In the genomic region with DNA sequence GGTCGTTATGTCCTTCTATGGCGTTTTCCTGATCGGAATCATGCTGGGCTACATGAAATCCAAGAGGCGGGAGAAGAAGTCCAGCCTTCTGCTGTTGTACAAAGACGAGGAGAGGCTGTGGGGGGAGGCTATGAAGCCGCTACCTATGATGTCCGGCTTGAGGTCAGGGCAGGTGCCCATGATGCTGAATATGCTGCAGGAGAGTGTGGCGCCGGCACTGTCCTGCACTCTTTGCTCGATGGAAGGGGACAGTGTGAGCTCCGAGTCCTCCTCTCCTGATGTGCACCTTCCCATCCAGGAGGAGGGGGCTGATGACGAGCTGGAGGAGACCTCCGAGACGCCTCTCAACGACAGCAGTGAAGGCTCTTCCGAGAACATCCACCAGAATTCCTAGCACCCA, we compare ENCODE assay signal across 15 mouse cellular contexts. TPM values are rescaled to one million over a fixed set of nuclear protein-coding genes. Genes with fewer than 3 reads are reported as not detected.
DNase-seq lines count a peak whose midpoint lies in the region; ATAC-seq and TF ChIP-seq lines count a peak whose summit lies in the region.
"Had no signal": no experiment of that assay in that cellular context is flagged by ENCODE, and none has a peak within 500 bp of the region (broad histone marks: within the 10 kb centered on the region; RNA-seq: fewer than 3 reads in every experiment).

No protein-coding gene starts in this region.

- no peaks in the 10 kb centered on the region; the same call in 1 of the 2 replicates for H3K4me1 ChIP-seq in heart, embryonic 10.5 days
- peaks cover 64% of the 10 kb centered on the region for H3K4me1 ChIP-seq in limb, embryonic 12.5 days (replicated peaks)
- H3K4me1 ChIP-seq in limb, embryonic 10.5 days = peaks cover 67% of the 10 kb centered on the region
- peaks cover 44% of the 10 kb centered on the region for H3K4me1 ChIP-seq in embryonic facial prominence, embryonic 14.5 days (ENCODE audit: control insufficient read depth, insufficient read depth, low read length)
- H3K4me1 ChIP-seq in limb, embryonic 14.5 days (ENCODE audit: control insufficient read depth, insufficient read depth, low read length) = peaks cover 67% of the 10 kb centered on the region
- H3K4me1 ChIP-seq in forebrain, postnatal 0 days (ENCODE audit: insufficient read depth) = peaks cover 5% of the 10 kb centered on the region; the same call in 1 of the 2 replicates

- H3K36me3 ChIP-seq in heart, embryonic 10.5 days = no peaks in the 10 kb centered on the region
- H3K36me3 ChIP-seq in limb, embryonic 12.5 days = no peaks in the 10 kb centered on the region
- H3K36me3 ChIP-seq in limb, embryonic 10.5 days = no peaks in the 10 kb centered on the region
- no peaks in the 10 kb centered on the region for H3K36me3 ChIP-seq in embryonic facial prominence, embryonic 14.5 days (ENCODE audit: control insufficient read depth, insufficient read depth, low read length)
- no peaks in the 10 kb centered on the region for H3K36me3 ChIP-seq in limb, embryonic 14.5 days (ENCODE audit: control insufficient read depth, insufficient read depth, low read length)
- H3K36me3 ChIP-seq in forebrain, postnatal 0 days (ENCODE audit: insufficient read depth) = no peaks in the 10 kb centered on the region

- H3K9me3 ChIP-seq in heart, embryonic 10.5 days = no peaks in the 10 kb centered on the region
- H3K9me3 ChIP-seq in limb, embryonic 12.5 days = no peaks in the 10 kb centered on the region
- H3K9me3 ChIP-seq in limb, embryonic 10.5 days (replicated peaks) = no peaks in the 10 kb centered on the region
- H3K9me3 ChIP-seq in embryonic facial prominence, embryonic 14.5 days (ENCODE audit: control insufficient read depth, low read length) = no peaks in the 10 kb centered on the region
- no peaks in the 10 kb centered on the region for H3K9me3 ChIP-seq in limb, embryonic 14.5 days (ENCODE audit: control insufficient read depth, low read length)
- H3K9me3 ChIP-seq in forebrain, postnatal 0 days (ENCODE audit: low read length) = no peaks in the 10 kb centered on the region

- H3K9ac ChIP-seq in limb, embryonic 12.5 days (replicated peaks) = no peak overlapping the region
- H3K9ac ChIP-seq in embryonic facial prominence, embryonic 14.5 days (ENCODE audit: low read depth, low read length) = peak overlapping the region; percentile 47
- H3K9ac ChIP-seq in limb, embryonic 14.5 days (ENCODE audit: low read depth, low read length, severe bottlenecking) = peak overlapping the region; percentile 32; the same call in 1 of the 2 replicates
- H3K9ac ChIP-seq in forebrain, postnatal 0 days = no peak overlapping the region

- H3K4me2 ChIP-seq in limb, embryonic 12.5 days = peak overlapping the region; percentile 26
- peak overlapping the region; percentile 39 for H3K4me2 ChIP-seq in embryonic facial prominence, embryonic 14.5 days (ENCODE audit: low read depth, low read length)
- peak overlapping the region; percentile 43 for H3K4me2 ChIP-seq in limb, embryonic 14.5 days (replicated peaks; ENCODE audit: low read depth, low read length, severe bottlenecking)
- H3K4me2 ChIP-seq in forebrain, postnatal 0 days (ENCODE audit: low read depth) = no peak overlapping the region

- 82% methylated on average over 16 of the region's 16 CpGs for WGBS in heart, embryonic 10.5 days
- 77% methylated on average over 16 of the region's 16 CpGs for WGBS in limb, embryonic 12.5 days
- WGBS in limb, embryonic 10.5 days = 88% methylated on average over 16 of the region's 16 CpGs
- WGBS in embryonic facial prominence, embryonic 14.5 days = 71% methylated on average over 16 of the region's 16 CpGs
- WGBS in limb, embryonic 14.5 days = 64% methylated on average over 16 of the region's 16 CpGs
- WGBS in forebrain, postnatal 0 days = 88% methylated on average over 16 of the region's 16 CpGs

- no peak for DNase-seq in heart, embryonic 10.5 days (ENCODE audit: low spot score)
- DNase-seq in heart, postnatal 4 days = no peak
- DNase-seq in limb, embryonic 10.5 days (ENCODE audit: low spot score) = no peak
- no peak for DNase-seq in embryonic facial prominence, embryonic 14.5 days (ENCODE audit: low spot score)
- DNase-seq in limb, embryonic 14.5 days (ENCODE audit: low spot score) = no peak
- no peak for DNase-seq in forebrain, postnatal 0 days
- DNase-seq in gastrocnemius, postnatal 14 days = no peak
- DNase-seq: cerebellum, adult 18-20 months; kidney, adult 11 months; layer of hippocampus, postnatal 36 days; liver had no signal

- no peak for TF ChIP-seq CTCF in forebrain, postnatal 0 days (IDR thresholded peaks at IDR 0.05; ENCODE audit: low read depth)

- no peaks in the 10 kb centered on the region for H3K27me3 ChIP-seq in heart, embryonic 10.5 days (ENCODE audit: insufficient read depth, poor library complexity, severe bottlenecking)
- H3K27me3 ChIP-seq in limb, embryonic 12.5 days = peaks cover 4% of the 10 kb centered on the region; the same call in 1 of the 2 replicates
- H3K27me3 ChIP-seq in limb, embryonic 10.5 days (ENCODE audit: low read depth, poor library complexity, severe bottlenecking) = no peaks in the 10 kb centered on the region; the same call in 1 of the 2 replicates
- H3K27me3 ChIP-seq in embryonic facial prominence, embryonic 14.5 days (replicated peaks; ENCODE audit: control insufficient read depth, insufficient read depth, low read length) = no peaks in the 10 kb centered on the region
- no peaks in the 10 kb centered on the region for H3K27me3 ChIP-seq in limb, embryonic 14.5 days (ENCODE audit: control insufficient read depth, insufficient read depth, low read length)
- no peaks in the 10 kb centered on the region for H3K27me3 ChIP-seq in forebrain, postnatal 0 days (ENCODE audit: insufficient read depth, low read length)

- no peak overlapping the region for H3K4me3 ChIP-seq in heart, embryonic 10.5 days
- H3K4me3 ChIP-seq in limb, embryonic 12.5 days (replicated peaks) = no peak overlapping the region
- H3K4me3 ChIP-seq in limb, embryonic 10.5 days = no peak overlapping the region
- H3K4me3 ChIP-seq in embryonic facial prominence, embryonic 14.5 days (ENCODE audit: low read depth, low read length) = peak overlapping the region; percentile 21
- peak overlapping the region; percentile 27 for H3K4me3 ChIP-seq in limb, embryonic 14.5 days (replicated peaks; ENCODE audit: low read length)
- no peak overlapping the region for H3K4me3 ChIP-seq in forebrain, postnatal 0 days (ENCODE audit: low read depth, low read length)

- intact Hi-C loops in gastrocnemius, postnatal 14 days (cut with DNase I; ENCODE audit: low total_unique reads) = no loop called here

- ATAC-seq in limb, embryonic 12.5 days (ENCODE audit: insufficient number of reproducible peaks, insufficient read depth, low FRiP score, low TSS enrichment, low read depth) = 0 out of 2 replicates have a peak, but pooled peaks have one; percentile 22
- ATAC-seq in embryonic facial prominence, embryonic 14.5 days (ENCODE audit: low read depth) = no peak
- no peak for ATAC-seq in limb, embryonic 14.5 days (ENCODE audit: low FRiP score, low read depth)
- no peak for ATAC-seq in forebrain, postnatal 0 days

- no peak for TF ChIP-seq POLR2A in limb, embryonic 14.5 days (IDR thresholded peaks at IDR 0.05; ENCODE audit: borderline replicate concordance, extremely low read depth, insufficient read depth, insufficient read length)

- 0 out of 2 replicates have a peak overlapping the region, but pooled peaks have one; percentile 0 for H3K27ac ChIP-seq in heart, embryonic 10.5 days
- no peak overlapping the region for H3K27ac ChIP-seq in limb, embryonic 12.5 days
- no peak overlapping the region for H3K27ac ChIP-seq in limb, embryonic 10.5 days
- no peak overlapping the region for H3K27ac ChIP-seq in embryonic facial prominence, embryonic 14.5 days (replicated peaks; ENCODE audit: low read depth, low read length)
- H3K27ac ChIP-seq in limb, embryonic 14.5 days (replicated peaks; ENCODE audit: low read depth, low read length) = 0 out of 2 replicates have a peak overlapping the region, but pooled peaks have one; percentile 38
- H3K27ac ChIP-seq in forebrain, postnatal 0 days (ENCODE audit: low read depth, low read length) = no peak overlapping the region

RNA-seq across cellular contexts. Expression of gene Kcne4, which starts 1.2 kb away (rescaled TPM):
- polyA plus RNA-seq in heart, embryonic 10.5 days (2016; fragmentation: Nextera tagmentation; extraction: Ambion mirVana) = 0.16 TPM in 1 of 2 replicates, not detected in the other
- total RNA-seq in heart, postnatal 4 days (2021) = 1 to 10 TPM; 4.3 to 4.9 TPM
- 2.6 and 5.1 TPM in 2 replicates for polyA plus RNA-seq in limb, embryonic 12.5 days (2016; fragmentation: Nextera tagmentation; extraction: Ambion mirVana)
- 0.16 and 0.90 TPM in 2 replicates for polyA plus RNA-seq in limb, embryonic 10.5 days (2016; fragmentation: Nextera tagmentation; extraction: Ambion mirVana)
- polyA plus RNA-seq in embryonic facial prominence, embryonic 14.5 days (2014; fragmentation: Nextera tagmentation; extraction: Ambion mirVana) = 16.4 and 22.5 TPM in 2 replicates
- 9.0 TPM in 2 replicates for polyA plus RNA-seq in limb, embryonic 14.5 days (2012; rRNA removed)
- 18.3 and 21.2 TPM in 2 replicates for polyA plus RNA-seq in limb, embryonic 14.5 days (2014; fragmentation: Nextera tagmentation; extraction: Ambion mirVana)
- 0.77 and 2.0 TPM in 2 replicates for total RNA-seq in forebrain, postnatal 0 days (2014; rRNA removed)
- 1.9 and 3.0 TPM in 2 replicates for polyA plus RNA-seq in forebrain, postnatal 0 days (2015; fragmentation: Nextera tagmentation; extraction: Ambion mirVana)
- 1 to 10 TPM; 1.5 to 2.3 TPM for total RNA-seq in gastrocnemius, postnatal 14 days (2021)
- total RNA-seq: hematopoietic stem cell, adult 5-6 weeks; MEL; neutrophil, adult 5-6 weeks had no signal

Comparison
In these comparisons a context has a peak if more than half of its experiments do, and no peak if none do; other contexts are left out.
1. H3K27ac ChIP-seq: peak in heart, embryonic 10.5 days (single experiment) and limb, embryonic 14.5 days (single experiment); none in limb, embryonic 12.5 days (single experiment), limb, embryonic 10.5 days (single experiment), embryonic facial prominence, embryonic 14.5 days (single experiment) and forebrain, postnatal 0 days (single experiment).
2. H3K4me3 ChIP-seq: peak in embryonic facial prominence, embryonic 14.5 days (single experiment) and limb, embryonic 14.5 days (single experiment); none in heart, embryonic 10.5 days (single experiment), limb, embryonic 12.5 days (single experiment), limb, embryonic 10.5 days (single experiment) and forebrain, postnatal 0 days (single experiment).
3. H3K9ac ChIP-seq: peak in embryonic facial prominence, embryonic 14.5 days (single experiment) and limb, embryonic 14.5 days (single experiment); none in limb, embryonic 12.5 days (single experiment) and forebrain, postnatal 0 days (single experiment).